Mouse (Mus musculus) urinary bladder, postnatal 25 days (tissue): ENCODE data around the gene Crocc2.
A peak's percentile ranks its signal among the peaks of the same experiment; 100 is the strongest.

Experiments
- DNase-seq: peaks from one replicate; pipeline ENCODE4 v3.0.0; 2022; ENCODE audit warnings: low spot score

Crocc2 gene

DNA sequence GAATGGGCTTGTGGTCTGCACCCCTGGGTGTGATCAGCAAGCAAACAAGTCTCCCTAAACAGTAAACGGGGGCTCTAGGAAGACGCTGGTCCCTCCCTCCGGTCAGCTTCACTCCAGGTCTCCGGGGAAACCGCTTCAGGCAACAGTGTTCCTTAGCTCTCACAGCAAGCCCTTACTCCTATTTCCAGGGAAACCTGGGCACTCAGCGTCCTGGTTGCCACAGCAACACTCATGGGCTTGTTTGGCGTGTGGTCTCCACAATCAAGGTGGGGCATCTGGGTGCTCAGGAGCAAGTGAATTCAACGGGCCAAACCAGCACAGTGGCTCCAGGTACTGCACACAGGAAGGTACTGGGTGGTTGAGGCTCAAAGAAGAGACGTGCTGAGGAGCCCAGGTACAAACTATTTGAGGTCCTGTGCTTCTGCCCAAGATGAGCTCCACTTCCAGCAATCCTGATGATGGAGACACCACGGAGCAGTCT, at the start of gene Crocc2:
Gene Crocc2, plus strand, starts transcription at position 431 of the 481 bp plus-strand sequence.
- no peak for DNase-seq

DNA sequence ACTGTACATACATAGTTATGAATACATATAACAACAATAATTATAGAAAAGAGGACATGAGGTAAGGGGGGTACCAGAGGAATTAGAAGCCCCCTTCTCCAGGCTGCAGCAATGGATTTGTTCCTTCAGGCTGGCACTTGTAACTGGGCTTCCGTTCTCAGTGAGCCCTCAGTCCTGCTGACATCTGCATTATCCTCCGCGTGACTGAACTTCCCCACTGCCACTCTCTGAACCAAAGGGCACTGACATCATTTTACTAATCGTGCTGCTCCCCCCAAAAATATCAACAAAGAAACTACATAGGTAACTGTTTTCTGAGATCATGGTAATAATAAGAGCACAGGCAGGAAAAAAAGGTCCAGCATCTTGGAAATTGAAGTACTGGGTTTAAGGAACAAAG, 49.7 kb upstream of the Crocc2 start:
- DNase-seq: no peak

DNA sequence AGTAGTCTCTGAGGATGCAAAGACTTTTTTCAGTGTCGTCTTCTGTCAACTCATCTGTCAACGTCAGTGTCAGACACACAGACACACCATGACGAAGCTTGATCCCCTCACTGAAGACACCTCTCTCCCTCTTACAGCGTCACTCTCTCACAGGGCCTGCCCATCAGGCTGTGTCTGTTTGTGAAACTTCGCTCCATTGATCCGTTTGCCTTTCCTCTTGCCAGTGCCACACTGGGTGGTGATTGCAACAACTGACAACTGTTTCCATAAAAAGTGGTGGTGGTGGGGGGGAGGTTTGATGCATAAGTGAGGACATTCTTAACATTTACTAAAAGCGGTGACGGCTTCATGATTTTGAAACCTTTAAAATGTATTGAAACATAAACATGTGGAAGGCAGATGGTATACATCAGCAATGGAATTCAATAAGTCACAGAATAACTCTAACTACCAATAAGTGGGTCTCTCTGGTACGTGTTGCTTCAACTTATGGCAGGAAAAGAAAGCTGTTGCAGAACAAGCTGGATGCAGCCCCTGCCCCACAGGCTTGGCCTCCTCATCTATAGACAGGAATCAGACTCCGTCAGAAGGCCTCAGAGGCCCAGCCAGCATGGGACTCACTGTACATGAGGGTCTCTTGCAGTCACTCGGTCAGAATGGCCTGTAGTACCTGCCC, 45.2 kb upstream of the Crocc2 start:
- no peak for DNase-seq

DNA sequence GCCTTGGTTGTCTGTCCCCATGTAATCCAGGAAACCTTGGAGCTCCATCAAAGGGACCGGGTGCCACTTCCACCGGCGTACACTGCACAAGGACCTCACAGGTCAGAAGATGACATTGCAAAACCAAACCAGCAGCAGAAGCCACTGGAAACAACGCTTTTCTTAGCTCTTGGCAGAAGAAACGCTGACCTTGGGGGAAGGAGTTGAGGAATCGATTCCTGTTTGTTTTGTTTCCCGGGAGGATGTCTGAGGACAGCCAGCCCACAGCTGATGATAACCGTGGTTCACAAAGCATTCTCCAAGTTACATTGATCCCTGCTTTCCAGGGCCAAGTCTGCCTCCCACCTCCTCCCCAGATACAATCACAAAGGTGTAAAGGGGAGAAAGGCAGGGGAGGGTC, 44.5 kb upstream of the Crocc2 start:
- no peak for DNase-seq

DNA sequence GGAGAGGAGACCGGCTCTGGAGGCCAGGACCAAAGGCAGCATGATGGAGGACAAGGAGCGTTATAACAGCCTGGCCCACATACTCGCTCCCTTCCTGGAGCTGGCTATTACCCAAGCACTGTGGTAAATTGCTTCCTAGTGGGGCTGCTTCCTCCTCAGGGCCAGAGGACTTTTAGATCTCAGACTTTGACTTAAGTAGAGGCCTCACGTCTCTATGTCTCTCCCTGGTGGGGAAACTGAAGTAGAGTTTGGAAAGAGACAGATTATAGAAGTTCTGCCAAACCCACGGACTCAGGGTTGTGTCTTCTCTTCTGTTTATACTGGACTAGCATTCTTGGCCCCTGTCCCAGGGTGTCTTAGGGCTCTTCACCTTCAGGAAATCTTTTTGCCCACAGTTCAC, 43.3 kb upstream of the Crocc2 start:
- DNase-seq: no peak

DNA sequence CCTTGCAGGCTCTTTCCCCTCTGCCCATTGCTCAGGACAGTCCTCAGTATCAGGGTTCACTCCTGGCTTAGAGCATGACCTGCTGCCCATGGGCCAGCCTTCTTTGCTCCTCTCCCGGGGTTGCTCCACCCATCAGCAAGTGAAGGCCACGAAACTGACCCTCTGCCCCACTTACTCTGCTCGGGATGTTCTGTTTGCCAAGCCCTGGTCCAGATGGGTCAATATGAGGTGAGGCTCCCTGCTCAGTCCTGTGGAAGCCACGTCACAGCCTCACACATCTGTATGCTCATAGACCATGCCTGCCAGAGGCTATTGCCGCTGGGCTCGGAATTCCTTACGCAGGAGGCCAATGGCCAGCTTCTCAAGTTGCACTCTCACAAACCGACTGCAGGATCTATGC, 40.3 kb upstream of the Crocc2 start:
- no peak for DNase-seq

DNA sequence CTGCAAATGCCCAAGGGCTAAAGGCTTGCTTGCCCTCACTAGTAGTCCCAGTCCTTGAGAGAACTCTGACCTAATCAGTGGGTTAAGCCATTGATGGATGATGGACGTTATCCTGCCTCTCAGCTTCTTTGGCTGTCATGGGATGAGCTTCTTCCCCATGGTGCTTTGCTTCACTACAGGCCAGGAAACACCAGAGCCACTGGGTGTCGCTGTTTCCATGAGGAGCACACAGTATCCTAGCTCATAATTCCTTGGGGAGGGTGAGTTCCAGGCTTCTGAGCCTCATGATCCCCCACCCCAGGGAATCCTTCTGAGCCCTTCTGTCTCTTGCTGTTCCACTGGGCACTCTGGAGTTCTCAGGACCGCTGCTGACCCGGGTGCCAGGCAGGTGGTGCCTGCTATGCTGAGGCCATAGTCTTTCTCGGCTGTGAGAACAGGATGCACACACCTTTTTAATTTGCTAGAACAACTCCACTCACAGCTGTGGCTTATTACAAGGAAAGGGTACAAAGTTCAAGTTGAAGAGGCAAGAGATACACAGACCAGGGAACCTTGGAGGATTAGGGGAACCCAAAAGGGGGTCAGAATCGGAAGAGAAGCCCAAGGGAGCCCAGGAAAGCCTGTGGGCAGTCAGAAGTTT, 39.7 kb upstream of the Crocc2 start:
- peak; percentile 59 for DNase-seq

DNA sequence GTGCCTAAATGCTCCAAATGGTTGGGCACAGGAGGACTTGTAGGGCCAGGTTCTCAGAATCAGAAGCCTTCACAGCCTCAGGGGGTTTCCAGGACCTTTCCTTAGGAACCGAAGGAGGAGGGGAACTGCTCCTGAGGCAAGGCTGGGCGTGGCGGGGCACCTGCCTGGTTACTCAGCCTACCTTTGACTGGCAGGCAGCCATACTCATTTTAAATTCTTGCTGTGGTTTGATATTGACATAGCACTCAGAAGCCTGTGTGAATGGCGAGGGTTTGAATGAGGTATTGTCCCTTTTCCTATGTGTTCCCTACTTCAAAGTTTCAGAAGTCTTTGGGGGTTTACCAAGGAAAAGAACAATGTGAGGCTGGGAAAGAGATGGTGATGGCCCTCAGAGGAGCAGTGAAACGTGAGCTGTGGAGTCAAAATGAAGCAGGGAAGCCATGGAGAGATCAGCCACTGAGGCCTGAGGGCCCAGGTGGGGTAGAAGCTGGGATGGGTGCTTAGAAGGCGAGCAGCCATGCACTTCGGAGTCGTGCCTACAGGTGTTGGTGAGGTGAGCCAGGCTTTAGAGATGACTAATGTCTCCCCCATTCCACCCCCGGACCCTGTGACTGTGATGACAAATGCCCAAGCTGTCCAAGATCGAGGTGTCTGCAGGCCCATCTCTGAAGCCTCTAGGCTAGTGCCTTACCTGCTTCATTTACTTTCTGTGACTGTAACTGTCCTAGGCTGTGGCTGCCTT, 38.1 kb upstream of the Crocc2 start:
- DNase-seq: no peak

DNA sequence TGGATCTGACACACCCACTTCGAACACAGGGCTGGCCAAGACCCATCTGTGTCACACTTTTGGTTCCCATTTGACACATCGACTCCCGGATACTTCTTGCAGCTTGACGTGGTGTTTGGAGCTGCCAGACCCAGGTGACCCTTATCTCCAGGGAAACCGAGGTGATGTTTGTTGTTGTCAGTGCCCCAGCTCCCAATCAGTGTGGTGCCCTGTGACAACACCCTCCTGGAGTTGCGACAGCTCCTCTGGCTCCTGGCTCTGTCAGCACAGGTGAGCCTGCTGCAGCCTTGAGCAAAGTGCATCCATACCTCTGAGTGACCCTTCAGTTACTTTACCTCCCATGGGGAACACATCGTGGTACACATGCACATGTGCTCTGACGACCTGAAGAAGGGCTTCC, 35.8 kb upstream of the Crocc2 start:
- DNase-seq: no peak

DNA sequence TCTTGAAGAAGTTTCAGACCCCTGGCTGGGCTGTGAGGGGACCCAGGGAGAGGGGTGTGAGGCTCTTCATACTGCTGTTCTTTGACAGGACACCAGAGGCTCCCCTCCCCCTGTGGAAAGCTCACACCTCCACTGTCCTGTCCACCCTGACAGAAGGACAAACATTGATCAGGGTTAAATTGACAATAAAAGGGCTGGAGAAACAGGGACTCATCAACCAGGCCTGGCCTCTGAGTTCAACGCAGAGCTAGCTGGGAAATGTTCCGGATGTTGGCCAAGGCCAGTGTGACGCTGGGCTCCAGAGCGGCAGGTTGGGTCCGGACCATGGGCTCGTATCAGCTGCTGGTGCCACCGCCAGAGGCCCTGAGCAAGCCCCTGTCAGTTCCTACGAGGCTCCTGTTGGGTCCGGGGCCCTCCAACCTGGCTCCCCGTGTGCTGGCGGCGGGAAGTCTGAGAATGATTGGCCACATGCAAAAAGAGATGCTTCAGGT, 33.4 kb upstream of the Crocc2 start, which contains the start of gene Agxt:
Gene Agxt, plus strand, starts transcription at position 205 of the 491 bp plus-strand sequence.
- DNase-seq: no peak

DNA sequence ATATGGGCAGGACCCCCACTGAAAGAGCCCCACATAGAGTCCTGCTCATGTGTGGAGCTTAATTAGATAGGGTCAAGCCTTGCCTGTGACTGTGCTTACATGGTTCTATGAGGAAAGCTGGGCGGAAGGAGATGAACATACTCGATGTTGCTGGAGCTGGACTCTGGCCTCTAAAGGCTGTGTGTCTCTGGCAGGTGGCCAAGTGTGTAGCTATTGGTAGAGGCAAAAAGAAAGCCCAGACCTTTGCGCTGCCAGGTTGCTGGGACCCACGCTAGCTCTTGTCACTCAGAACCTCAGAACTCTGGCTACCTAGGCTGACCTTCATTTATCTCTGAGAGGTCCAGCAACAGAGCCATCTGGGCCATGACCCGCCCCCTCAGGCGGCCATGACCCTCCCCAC, 30.0 kb upstream of the Crocc2 start:
- no peak for DNase-seq

DNA sequence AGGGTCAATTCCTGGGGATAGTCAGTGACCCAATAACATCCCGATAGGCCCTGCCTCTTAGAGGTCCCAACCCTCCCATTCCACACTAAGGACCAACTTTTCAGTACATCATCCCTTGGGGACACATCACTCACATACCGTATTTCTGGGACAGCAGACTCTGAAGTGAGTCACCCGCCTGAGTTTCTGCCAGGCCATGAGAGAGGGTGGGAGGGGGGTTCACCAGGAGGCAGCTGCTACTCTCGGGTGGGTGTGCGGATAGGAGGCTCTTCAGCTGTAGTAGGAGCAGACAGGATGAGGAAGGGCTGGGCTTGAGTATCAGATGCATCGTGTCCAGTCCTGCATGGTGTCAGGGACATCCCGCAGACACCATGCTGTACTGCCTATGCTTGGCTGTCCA, 28.8 kb upstream of the Crocc2 start:
- no peak for DNase-seq

DNA sequence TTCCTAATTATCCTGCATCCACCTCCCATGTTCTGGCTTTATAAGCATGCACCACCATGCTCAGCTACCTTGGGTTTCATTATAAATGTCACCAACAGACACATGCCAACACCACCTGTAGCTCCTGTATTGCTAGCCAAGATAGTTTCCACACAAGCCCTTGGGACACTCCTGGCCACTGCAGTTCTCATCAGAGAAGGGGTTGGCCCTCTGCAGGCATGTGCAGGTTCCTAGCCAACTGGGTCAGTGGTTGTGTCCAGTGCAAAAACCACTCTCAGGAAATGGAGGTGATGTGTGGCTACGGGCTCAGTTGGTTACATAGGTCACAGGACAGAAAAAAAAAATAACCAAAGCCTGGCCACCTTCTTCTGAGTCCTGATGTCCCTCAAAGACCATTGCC, 25.7 kb upstream of the Crocc2 start:
- no peak for DNase-seq

DNA sequence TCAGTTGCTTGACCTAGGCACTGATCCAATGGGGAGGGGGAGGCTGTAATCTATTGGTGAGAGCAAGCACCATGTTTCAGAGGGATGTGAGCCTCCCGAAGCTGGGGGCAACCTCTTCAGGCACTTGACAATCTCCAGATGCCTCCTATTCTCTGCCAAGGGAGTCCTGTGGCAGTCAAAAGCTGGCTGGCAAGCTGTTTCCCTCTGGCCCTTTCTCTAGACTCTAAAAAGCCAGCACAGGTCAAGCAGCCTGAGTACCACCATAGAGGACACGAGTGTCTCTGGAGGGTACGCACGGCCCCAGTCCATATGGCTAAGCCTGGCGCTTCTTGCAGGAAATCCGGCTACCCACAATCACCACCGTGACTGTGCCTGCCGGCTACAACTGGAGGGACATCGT, 24.3 kb upstream of the Crocc2 start:
- DNase-seq: no peak

DNA sequence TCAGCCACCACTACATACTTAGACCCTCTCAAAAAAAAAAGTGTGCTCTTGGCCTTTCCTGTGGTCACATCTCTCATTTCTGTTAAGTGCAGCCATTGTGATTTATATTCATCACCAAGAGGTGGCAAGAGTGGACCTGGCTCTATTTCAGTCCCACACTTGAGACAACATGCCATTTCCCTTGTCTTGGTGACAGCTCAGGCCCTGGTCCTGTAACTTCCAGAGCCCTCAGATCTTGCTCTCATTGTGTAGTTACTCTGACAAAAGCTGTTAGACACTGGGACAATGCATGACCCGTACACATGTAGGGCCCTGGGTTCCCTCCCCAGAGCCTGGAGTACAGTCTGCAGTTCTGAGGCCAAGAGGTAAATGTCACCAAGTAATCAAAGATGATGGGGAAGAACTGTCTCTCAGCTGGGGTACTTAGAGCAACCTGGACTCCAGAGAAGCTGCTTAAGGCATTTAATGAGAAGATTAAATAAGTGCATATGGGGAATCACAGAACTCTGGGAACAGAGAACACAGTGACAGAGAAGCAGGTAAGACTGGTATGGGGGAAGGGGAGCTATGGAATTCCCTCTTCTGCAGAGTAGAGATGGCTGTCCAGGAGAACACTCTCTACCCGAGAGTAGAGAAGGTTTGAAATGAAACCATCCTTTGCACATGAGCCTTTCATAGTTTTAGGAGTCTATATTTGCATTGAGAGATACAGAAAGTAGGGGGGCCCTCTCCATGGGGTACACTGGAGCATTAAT, 17.4 kb upstream of the Crocc2 start:
- DNase-seq: no peak

DNA sequence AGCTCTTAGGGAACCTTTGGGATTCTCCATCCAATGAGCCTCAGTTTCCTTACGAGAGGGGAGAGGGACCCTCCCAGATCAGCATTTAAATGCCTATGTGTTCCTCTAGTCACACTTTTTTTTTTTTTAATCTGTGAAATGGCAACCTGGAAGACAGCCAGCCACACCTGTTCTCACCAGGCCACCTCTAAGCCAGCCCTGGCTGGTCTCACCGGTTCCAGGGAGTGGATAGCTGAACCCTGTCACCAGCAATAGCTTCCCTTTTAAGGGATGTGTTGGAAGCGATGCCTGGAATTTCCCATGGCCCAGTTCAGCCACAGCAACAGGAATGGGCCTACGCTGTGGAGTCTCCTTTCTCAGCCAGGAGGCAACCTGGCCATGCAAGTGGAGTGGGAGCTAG, 11.0 kb upstream of the Crocc2 start:
- DNase-seq: no peak

DNA sequence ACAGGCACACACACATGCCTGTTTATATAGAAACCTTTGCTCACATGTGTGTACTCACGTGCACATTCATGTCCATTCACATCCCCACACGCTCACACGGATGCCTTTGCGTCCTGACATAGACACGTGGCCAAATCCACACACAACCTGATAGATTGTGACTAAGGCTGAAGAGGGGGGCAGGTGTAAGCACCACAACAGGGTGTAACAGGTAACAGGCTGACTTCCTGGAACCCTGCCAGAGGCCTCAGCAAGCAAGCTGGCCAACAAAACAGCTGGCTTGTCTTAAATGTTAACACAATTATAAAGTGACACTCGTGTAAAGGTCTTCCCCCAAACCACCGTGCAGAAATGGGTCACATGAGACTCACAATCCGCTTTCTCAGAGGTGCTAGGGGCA, 9.6 kb upstream of the Crocc2 start:
- peak; percentile 31 for DNase-seq

DNA sequence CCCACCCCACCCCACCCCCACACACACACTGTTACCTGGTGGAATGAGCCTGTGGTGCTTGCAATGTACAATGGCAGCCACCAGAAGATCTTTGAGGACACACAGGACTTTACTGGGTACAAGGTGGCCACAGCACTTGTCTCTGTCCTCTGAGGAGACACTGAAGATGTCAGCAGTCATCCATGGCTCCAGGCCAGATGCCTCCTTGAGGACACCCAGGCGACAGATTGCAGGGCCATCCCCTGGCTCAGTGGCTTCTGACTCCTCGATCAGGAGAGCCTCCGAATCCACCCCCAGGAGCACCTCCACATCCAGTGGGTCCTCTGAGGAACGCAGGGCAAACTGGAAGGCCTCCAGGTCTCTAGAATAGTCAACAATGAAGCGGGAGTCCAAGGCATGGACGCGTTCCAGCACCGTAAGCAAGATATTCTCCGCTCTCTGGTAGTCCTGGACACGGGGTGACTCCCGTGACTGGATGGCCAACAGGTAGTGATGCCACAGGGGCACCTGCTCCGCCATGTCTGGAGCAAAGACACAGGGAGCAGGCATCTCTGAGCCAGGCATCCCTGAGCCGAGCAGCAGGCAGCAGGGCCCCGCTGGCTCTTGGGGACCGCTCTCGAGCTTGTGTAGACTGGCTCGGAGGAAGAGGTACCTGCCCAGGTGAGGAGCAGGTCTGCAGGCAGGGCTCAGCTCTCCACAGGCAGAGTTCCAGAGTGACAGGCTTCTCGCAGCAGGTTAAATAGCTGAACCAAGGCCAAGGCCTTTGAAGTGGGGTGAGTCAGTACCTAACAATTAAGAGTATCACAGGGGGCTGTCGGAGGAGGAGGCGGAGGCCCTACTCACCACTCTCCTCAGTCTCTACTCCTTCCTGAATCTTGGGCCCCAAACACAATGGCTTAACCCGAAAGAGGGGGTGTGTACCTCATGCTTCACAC, 8.7 kb upstream of the Crocc2 start:
- no peak for DNase-seq

DNA sequence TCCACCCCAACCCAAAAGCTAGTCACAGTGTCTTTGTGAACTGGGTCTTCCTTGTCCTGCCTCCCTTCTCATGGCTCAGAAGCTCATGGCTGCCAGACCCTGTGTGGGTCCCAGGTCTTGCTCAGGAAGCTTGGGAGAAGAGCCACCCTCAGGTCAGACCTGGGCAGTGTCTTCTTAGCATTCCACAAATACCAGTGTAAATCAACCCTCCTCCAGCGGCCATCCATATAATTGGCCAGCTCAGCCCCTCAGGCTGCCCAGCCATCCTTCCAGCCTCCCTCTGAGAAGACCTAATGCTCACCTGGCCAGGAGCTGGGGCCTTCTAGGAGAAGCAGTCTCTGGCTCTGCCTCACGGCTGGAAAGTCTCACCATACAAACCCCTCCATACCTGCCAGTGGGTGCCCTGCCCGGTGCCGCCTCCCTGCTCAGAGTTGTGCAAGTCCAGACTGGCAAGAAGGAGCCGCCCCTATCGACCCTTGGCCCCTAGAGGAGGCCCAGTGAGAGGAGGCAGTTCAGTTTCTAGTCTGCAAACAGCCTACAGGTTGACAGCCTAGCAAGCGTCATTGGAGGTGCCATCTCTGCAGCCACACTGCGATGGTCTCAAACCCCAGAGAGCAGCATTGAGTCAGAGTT, 7.9 kb upstream of the Crocc2 start, which contains the start of gene 2310007B03Rik:
Gene 2310007B03Rik, minus strand, starts transcription at position 448 of the 633 bp plus-strand sequence.
- DNase-seq: no peak

DNA sequence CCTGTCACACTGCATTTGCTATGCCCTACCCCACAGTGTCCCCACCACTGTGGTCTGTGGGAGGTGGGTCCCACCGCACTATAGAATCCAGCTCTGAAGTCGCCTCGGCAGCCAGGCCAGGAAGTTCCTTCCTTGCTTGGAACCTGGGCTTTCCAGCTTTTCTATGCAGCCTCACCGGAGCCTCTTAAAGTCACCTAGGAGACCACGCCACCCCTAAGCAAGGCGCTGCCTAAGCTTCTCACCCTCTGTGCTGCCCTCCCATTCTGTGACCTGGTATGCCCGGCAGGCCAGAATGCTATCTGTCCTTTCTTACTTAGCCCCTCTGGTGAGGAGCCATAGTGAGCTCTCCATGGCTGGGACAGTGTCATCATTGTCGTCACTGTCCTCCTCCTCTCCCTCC, 7.2 kb upstream of the Crocc2 start:
- DNase-seq: no peak

DNA sequence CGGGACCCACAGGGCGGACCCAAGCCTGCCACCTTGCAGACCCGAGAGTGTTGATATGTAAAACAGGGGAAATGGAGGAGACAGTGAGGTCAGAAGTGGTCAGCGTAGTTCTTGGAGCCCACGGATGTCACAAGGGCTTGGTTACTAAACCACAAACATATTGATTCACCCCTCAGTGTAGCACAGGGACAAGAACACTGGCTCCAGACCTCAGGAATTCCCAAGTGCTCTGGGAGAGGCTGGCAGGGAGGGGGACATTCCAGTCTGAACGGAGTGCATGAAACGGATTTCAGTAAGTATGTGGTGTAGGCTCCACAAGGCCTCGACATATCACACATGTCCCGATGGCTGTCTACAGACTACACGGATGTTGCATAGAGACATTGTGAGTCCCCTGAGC, 6.6 kb upstream of the Crocc2 start:
- no peak for DNase-seq
